Mouse (Mus musculus) neural tube, embryonic 13.5 days (tissue): ENCODE data around the gene Zrsr2. TPM values are rescaled to one million over a fixed set of nuclear protein-coding genes. Genes with fewer than 3 reads are reported as not detected.
A peak's percentile ranks its signal among the peaks of the same experiment; 100 is the strongest.

Source experiments
- ATAC-seq: fragments of 200-750 bp; cut with Nextera tagmentation; 2 replicates; pipeline ENCODE4 v1.8.0; 2017; ENCODE audit warnings: low read depth, mild to moderate bottlenecking, moderate TSS enrichment, moderate library complexity
- H3K27ac ChIP-seq: fragments of 300-500 bp; sonication (generic); replicated peaks from 2 replicates; pipeline ENCODE4 v1.5.1; 2015; ENCODE audit warnings: moderate library complexity, mild to moderate bottlenecking, inconsistent platforms
- H3K27me3 ChIP-seq: fragments of 300-500 bp; sonication (generic); 2 replicates; pipeline ENCODE4 v1.6.1; 2015; ENCODE audit warnings: mild to moderate bottlenecking, inconsistent platforms
- H3K36me3 ChIP-seq: fragments of 300-500 bp; sonication (generic); 2 replicates; pipeline ENCODE4 v1.6.1; 2015; ENCODE audit warnings: mild to moderate bottlenecking, inconsistent platforms
- H3K4me1 ChIP-seq: fragments of 300-500 bp; sonication (generic); replicated peaks from 2 replicates; pipeline ENCODE4 v1.6.1; 2015; ENCODE audit warnings: inconsistent platforms
- H3K4me2 ChIP-seq: fragments of 300-500 bp; sonication (generic); 2 replicates; pipeline ENCODE4 v1.6.1; 2015; ENCODE audit warnings: inconsistent platforms, mild to moderate bottlenecking, moderate library complexity
- H3K4me3 ChIP-seq: fragments of 300-500 bp; sonication (generic); 2 replicates; pipeline ENCODE4 v1.5.1; 2015; ENCODE audit warnings: mild to moderate bottlenecking, inconsistent platforms
- H3K9ac ChIP-seq: fragments of 300-500 bp; sonication (generic); 2 replicates; pipeline ENCODE4 v1.6.1; 2015; ENCODE audit warnings: moderate library complexity, mild to moderate bottlenecking, inconsistent platforms
- H3K9me3 ChIP-seq: fragments of 300-500 bp; sonication (generic); 2 replicates; pipeline ENCODE4 v1.6.1; 2016; ENCODE audit warnings: inconsistent platforms
- WGBS: fragments of 180-500 bp; shearing (Covaris S2); methylation state at CpG from one replicate; pipeline ENCODE4 v1.1.7; 2015; 5-methylcytosine and 5-hydroxymethylcytosine counted together
- polyA plus RNA-seq: library from polyadenylated mRNA; unstranded; fragments of >200 nt; fragmentation: Nextera tagmentation; extraction: Ambion mirVana; gene quantifications from 2 replicates; pipeline ENCODE4 v1.2.1, GENCODE M21; 2015

The Zrsr2 gene
- polyA plus RNA-seq, 1 experiment from 2014 or later: 58.5 TPM

DNA sequence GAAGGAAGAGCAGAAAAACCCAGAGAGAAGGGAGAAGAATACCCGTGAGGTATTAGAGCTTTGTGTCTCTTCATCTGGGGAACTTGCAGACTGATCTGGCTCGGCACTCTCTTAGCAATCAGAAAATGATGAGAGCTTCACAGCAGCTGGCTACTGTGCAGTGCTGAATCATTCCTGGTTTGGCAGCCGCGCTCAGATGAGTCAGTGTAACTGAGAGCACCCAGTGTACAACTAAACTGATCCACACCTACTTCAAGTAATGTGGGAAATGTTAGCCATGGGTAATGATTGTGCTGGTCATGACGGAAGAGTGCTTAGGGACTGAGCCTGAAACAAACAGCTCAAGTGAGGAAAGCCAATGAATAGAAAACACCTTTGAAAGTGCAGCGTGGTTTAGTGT lies 19.9 kb downstream of the Zrsr2 start:
- WGBS: 92% methylated on average over 6 of the region's 6 CpGs
- ATAC-seq: no peak
- peaks cover 11% of the 10 kb centered on the region for H3K27me3 ChIP-seq
- no peaks in the 10 kb centered on the region for H3K9me3 ChIP-seq
- peaks cover 29% of the 10 kb centered on the region for H3K36me3 ChIP-seq
- no peak overlapping the region for H3K4me2 ChIP-seq
- H3K9ac ChIP-seq: no peak overlapping the region
- H3K27ac ChIP-seq: no peak overlapping the region
- H3K4me3 ChIP-seq: no peak overlapping the region
- H3K4me1 ChIP-seq: no peaks in the 10 kb centered on the region

DNA sequence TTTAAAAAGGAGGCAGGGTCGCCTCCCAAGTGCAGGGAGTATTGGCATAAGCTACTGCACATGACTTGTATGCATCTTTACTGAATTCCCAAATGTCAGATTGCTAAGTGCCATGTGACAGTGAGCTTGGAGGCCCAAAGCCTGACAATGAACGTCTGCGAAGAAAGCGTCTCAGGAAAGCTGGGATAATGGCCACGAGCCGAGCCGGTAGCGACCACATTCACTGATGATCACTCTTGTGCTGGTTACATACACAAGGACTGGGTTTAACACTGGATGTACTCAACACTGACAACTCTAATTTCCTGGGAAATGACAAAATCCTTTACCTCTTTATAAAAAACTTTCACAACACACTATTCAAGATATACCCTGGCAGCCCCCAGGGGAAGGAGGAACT lies 23.7 kb downstream of the Zrsr2 start:
- no peak overlapping the region for H3K4me2 ChIP-seq
- H3K4me3 ChIP-seq: no peak overlapping the region
- H3K27me3 ChIP-seq: peaks cover 18% of the 10 kb centered on the region
- no peak overlapping the region for H3K27ac ChIP-seq
- no peak overlapping the region for H3K9ac ChIP-seq
- 0 out of 2 replicates have a peak, but pooled peaks cover 12% of the 10 kb centered on the region for H3K36me3 ChIP-seq
- H3K9me3 ChIP-seq: no peaks in the 10 kb centered on the region
- WGBS: 80% methylated on average over 8 of the region's 8 CpGs
- no peak for ATAC-seq
- no peaks in the 10 kb centered on the region for H3K4me1 ChIP-seq

DNA sequence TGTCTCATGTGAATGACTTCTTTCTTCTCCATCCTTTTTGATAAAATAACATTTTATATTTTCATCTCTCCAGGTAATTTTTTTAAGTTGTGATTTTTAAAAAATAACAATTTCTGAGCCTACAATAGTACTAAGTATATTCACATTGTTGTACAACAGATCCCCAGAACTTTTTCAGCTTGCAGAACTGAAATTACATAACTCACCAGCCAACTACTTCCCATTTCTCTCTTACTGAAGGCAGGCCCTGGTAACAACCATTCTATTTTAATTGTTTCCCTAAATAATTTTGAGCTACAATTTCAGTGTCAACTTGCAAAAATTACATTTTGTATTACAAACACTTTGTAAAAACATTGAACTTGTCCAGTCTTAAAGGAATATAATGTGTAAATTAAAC lies 28.9 kb downstream of the Zrsr2 start:
- H3K4me1 ChIP-seq: no peaks in the 10 kb centered on the region
- no peak overlapping the region for H3K27ac ChIP-seq
- no peak for ATAC-seq
- H3K9ac ChIP-seq: no peak overlapping the region
- H3K4me3 ChIP-seq: no peak overlapping the region
- H3K27me3 ChIP-seq: peaks cover 22% of the 10 kb centered on the region
- H3K36me3 ChIP-seq: no peaks in the 10 kb centered on the region
- H3K4me2 ChIP-seq: no peak overlapping the region
- H3K9me3 ChIP-seq: no peaks in the 10 kb centered on the region

DNA sequence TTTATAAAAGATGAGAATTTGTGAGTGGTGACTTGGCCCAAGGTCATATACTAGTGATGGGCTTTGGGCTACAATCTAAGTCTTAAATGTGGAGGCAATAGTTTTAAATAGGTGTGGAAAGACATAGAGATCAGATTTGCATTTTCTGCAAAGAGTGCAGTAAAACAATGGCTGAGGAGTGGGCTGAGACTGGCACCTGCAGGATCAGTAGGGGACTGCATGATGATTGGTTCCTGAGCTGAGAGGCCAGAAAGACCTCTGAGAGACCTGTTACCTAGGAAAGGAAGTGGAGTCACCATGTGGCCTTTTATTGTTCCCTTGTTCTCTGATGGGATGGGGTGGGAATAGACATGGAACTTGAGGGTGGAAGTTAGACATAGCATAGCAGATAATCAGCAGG lies 45.7 kb downstream of the Zrsr2 start:
- 0 out of 2 replicates have a peak, but pooled peaks cover 2% of the 10 kb centered on the region for H3K36me3 ChIP-seq
- no peak overlapping the region for H3K27ac ChIP-seq
- no peak overlapping the region for H3K4me3 ChIP-seq
- H3K4me1 ChIP-seq: no peaks in the 10 kb centered on the region
- ATAC-seq: no peak
- H3K9ac ChIP-seq: no peak overlapping the region
- H3K9me3 ChIP-seq: no peaks in the 10 kb centered on the region
- H3K4me2 ChIP-seq: no peak overlapping the region
- peaks cover 7% of the 10 kb centered on the region for H3K27me3 ChIP-seq

DNA sequence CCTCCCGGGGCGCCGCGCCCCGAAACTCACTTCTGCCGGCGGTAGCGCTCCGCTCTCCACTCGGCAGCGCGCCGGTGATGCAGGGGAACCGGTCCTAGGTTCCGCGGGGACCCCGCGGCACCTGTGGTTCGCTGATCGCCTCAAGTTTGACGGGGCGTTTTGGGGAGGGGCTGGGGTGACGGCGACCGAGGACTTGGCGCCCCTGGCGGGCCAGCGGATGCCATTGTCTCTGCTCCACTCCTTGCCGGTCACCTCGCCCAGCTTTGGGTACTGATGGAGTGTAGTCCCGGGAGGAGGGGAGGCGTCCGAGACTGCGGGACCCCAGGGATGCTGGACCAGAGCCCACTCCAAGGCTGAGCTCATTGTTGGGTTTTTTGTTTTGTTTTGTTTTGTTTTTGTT lies 49.1 kb downstream of the Zrsr2 start:
- ATAC-seq: peak; percentile 62
- WGBS: 13% methylated on average over 32 of the region's 34 CpGs
- H3K4me1 ChIP-seq: no peaks in the 10 kb centered on the region

GRCm38 (mm10) chrX:163908337-163909250 lies 49.9 kb downstream of the Zrsr2 start, which contains the start of gene Ap1s2:
TSS of gene Ap1s2 (plus strand) at chrX:163909017.
- H3K9ac ChIP-seq: peak within 1 kb of the TSS; percentile 74
- ATAC-seq: peak; percentile 100
- H3K4me2 ChIP-seq: peak within 1 kb of the TSS; percentile 57
- H3K27me3 ChIP-seq: no peaks in the 10 kb centered on the region
- H3K36me3 ChIP-seq: no peaks in the 10 kb centered on the region
- peak within 1 kb of the TSS; percentile 62 for H3K4me3 ChIP-seq
- H3K4me1 ChIP-seq: no peaks in the 10 kb centered on the region
- no peaks in the 10 kb centered on the region for H3K9me3 ChIP-seq
- peak within 1 kb of the TSS; percentile 91 for H3K27ac ChIP-seq
- WGBS: 18% methylated on average over 74 of the region's 80 CpGs

More for the DNA sequence above, 49.1 kb downstream of the Zrsr2 start:
- Histone ChIP-seq H3K9ac (peak overlapping the region; percentile 74), H3K4me3 (peak overlapping the region; percentile 62), H3K9me3 (no peaks in the 10 kb centered on the region), H3K36me3 (no peaks in the 10 kb centered on the region), H3K27ac (peak overlapping the region; percentile 91), H3K27me3 (no peaks in the 10 kb centered on the region), H3K4me2 (peak overlapping the region; percentile 57)

DNA sequence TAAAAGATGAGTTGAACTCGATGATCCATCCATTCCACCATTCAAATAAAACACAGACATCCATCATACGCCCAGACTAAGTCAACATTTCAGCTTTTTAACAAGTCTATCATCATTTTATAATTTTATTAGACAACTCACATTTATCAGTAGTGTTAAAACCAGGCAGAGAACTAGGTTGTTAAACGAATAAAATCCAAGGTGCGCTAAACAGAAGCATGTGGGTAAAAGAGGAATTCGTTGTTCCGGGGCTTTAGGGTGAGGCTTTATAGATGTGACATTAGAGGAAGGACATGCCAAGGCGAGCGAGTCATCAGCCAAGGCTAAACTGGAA lies 50.5 kb downstream of the Zrsr2 start:
- no peaks in the 10 kb centered on the region for H3K36me3 ChIP-seq
- peak overlapping the region; percentile 73 for H3K9ac ChIP-seq
- H3K9me3 ChIP-seq: no peaks in the 10 kb centered on the region
- WGBS: 28% methylated on average over 8 of the region's 8 CpGs
- peak overlapping the region; percentile 62 for H3K4me3 ChIP-seq
- H3K4me2 ChIP-seq: peak overlapping the region; percentile 57
- ATAC-seq: no peak
- no peaks in the 10 kb centered on the region for H3K4me1 ChIP-seq
- peaks cover 5% of the 10 kb centered on the region; the same call in 1 of the 2 replicates for H3K27me3 ChIP-seq
- peak overlapping the region; percentile 91 for H3K27ac ChIP-seq

GRCm38 (mm10) chrX:163906861-163907260 lies 51.6 kb downstream of the Zrsr2 start:
- Histone ChIP-seq H3K9ac (no peak overlapping the region), H3K36me3 (no peaks in the 10 kb centered on the region), H3K4me1 (no peaks in the 10 kb centered on the region), H3K27me3 (peaks cover 5% of the 10 kb centered on the region; the same call in 1 of the 2 replicates), H3K4me3 (no peak overlapping the region), H3K4me2 (no peak overlapping the region), H3K27ac (no peak overlapping the region), H3K9me3 (no peaks in the 10 kb centered on the region)
- WGBS: 69% methylated on average over 2 of the region's 2 CpGs
- no peak for ATAC-seq

DNA sequence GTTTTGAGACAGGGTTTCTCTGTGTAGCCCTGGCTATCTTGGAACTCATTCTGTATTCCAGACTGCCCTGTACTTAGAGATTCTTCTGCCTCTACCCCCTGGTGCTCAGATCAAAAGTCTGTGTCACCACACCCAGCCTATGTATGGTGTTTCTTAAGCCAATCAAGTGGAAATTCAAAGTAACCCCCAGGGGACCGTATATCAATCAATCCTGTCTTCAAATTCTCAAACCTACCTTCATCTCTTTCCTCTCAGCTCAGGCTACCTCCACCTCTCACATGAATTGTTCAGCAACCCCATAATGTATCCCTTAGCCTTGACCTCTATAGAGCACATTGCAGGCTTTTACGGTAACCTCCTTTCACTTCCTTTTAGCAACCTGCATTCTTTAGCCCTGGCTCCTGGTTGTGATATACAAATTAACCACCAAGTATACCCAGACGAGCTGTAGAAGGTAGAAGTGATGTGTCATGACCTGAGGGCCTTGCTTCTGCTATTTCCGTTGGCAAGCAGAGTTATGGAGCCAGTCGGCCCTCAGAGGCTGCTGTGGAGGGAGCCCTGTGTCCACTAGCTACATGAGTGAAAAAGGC lies 58.9 kb downstream of the Zrsr2 start:
- H3K27me3 ChIP-seq: peaks cover 23% of the 10 kb centered on the region
- no peaks in the 10 kb centered on the region for H3K9me3 ChIP-seq
- no peak overlapping the region for H3K9ac ChIP-seq
- 66% methylated on average over 5 of the region's 5 CpGs for WGBS
- H3K36me3 ChIP-seq: no peaks in the 10 kb centered on the region
- H3K4me3 ChIP-seq: no peak overlapping the region
- H3K4me2 ChIP-seq: no peak overlapping the region
- no peaks in the 10 kb centered on the region for H3K4me1 ChIP-seq
- no peak overlapping the region for H3K27ac ChIP-seq
- no peak for ATAC-seq

DNA sequence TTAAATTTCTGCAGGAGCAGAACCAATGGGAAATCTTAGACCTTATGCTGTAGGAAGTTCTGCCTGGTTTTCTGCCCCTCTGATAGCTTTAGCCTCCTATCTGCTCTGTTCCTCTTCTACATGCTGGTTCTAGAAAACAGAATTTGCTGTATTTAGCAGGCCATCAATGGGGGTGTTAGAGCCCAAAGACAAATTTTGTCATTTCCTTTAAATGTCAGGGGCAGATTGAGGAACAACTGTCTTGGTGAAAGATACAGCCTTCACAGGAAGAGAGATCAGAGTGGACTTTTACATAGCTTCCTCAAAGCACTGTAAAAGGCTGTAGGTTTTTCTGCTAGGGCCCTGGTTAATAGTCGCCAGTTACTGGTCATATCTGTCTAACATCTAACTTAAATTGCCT lies 61.1 kb downstream of the Zrsr2 start:
- no peak for ATAC-seq
- WGBS: 96% methylated on average over 1 of the region's 1 CpGs

DNA sequence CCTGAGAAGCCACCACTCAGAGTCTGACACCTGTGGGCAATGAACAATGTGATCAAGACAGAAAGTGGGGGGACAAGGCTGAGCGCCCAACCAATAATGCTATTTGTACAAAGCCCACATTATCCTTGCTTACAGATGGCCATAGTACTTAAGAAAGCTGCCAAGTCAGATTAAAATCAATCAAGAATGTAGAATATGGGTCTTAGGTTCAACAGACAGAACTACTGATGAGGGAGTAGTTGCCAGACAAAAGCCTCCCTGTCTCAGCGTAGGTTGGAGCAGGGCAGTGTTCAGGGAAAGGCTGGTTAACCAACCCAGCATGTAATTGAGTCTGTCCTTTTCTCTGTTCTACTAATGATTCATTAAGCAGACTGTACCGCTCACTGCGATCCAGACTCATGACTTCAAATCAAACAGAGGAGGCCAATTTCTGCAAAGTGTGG lies 72.9 kb downstream of the Zrsr2 start:
- Histone ChIP-seq H3K36me3 (no peaks in the 10 kb centered on the region), H3K4me1 (no peaks in the 10 kb centered on the region), H3K27me3 (peaks cover 9% of the 10 kb centered on the region), H3K4me2 (no peak overlapping the region), H3K4me3 (no peak overlapping the region), H3K9ac (no peak overlapping the region), H3K9me3 (no peaks in the 10 kb centered on the region), H3K27ac (no peak overlapping the region)
- 49% methylated on average over 4 of the region's 4 CpGs for WGBS
- peak; percentile 78; the same call in 1 of the 2 replicates for ATAC-seq

More for the DNA sequence above, 61.1 kb downstream of the Zrsr2 start:
- H3K9ac ChIP-seq: no peak overlapping the region
- H3K36me3 ChIP-seq: no peaks in the 10 kb centered on the region
- no peak overlapping the region for H3K4me2 ChIP-seq
- no peak overlapping the region for H3K4me3 ChIP-seq
- no peak overlapping the region for H3K27ac ChIP-seq
- H3K27me3 ChIP-seq: peaks cover 22% of the 10 kb centered on the region
- H3K4me1 ChIP-seq: no peaks in the 10 kb centered on the region
- no peaks in the 10 kb centered on the region for H3K9me3 ChIP-seq
